In genomic region chr3:154269757-154270366, GRCm38 (mm10) we compare ENCODE assay signal across 8 mouse cellular contexts.
DNase-seq lines count a peak whose midpoint lies in the region; ATAC-seq and TF ChIP-seq lines count a peak whose summit lies in the region.

No protein-coding gene starts in this region.

- TF ChIP-seq CTCF in lung, postnatal 0 days (IDR thresholded peaks at IDR 0.05) = peak; percentile 100

- peak; percentile 88 for DNase-seq in NIH3T3 (ENCODE audit: low read depth)
- peak; percentile 53 for DNase-seq in cerebellum, adult 9-11 months
- peak; percentile 22 to 74 for DNase-seq in frontal cortex, postnatal 10 days (ENCODE audit: low spot score in 2 of 2)
- DNase-seq in layer of hippocampus, postnatal 10 days (ENCODE audit: low spot score in 2 of 2) = peak; percentile 88
- peak; percentile 82 for DNase-seq in lung, postnatal 0 days (ENCODE audit: low spot score)
- peak; percentile 80 for DNase-seq in retina, postnatal 1 day
- peak; percentile 49 for DNase-seq in urinary bladder, adult 2 months (ENCODE audit: low spot score)

- no peaks in the 10 kb centered on the region for H3K36me3 ChIP-seq in hindbrain, embryonic 13.5 days
- H3K36me3 ChIP-seq in lung, postnatal 0 days (ENCODE audit: insufficient read depth, low read length) = no peaks in the 10 kb centered on the region

- peak overlapping the region; percentile 62 for H3K9ac ChIP-seq in hindbrain, embryonic 13.5 days
- no peak overlapping the region for H3K9ac ChIP-seq in lung, postnatal 0 days (replicated peaks; ENCODE audit: low read depth)

- H3K27ac ChIP-seq in hindbrain, embryonic 13.5 days = no peak overlapping the region
- H3K27ac ChIP-seq in lung, postnatal 0 days (ENCODE audit: low read length) = no peak overlapping the region

- H3K9me3 ChIP-seq in hindbrain, embryonic 13.5 days = no peaks in the 10 kb centered on the region
- H3K9me3 ChIP-seq in lung, postnatal 0 days (ENCODE audit: low read length) = no peaks in the 10 kb centered on the region

- TF ChIP-seq EP300 in lung, postnatal 0 days (IDR thresholded peaks at IDR 0.05) = no peak

- H3K27me3 ChIP-seq in hindbrain, embryonic 13.5 days = 0 out of 2 replicates have a peak, but pooled peaks cover 9% of the 10 kb centered on the region
- peaks cover 9% of the 10 kb centered on the region; the same call in 1 of the 2 replicates for H3K27me3 ChIP-seq in lung, postnatal 0 days (replicated peaks; ENCODE audit: insufficient read depth, low read length)

- peak overlapping the region; percentile 52 for H3K4me2 ChIP-seq in hindbrain, embryonic 13.5 days
- H3K4me2 ChIP-seq in lung, postnatal 0 days (replicated peaks; ENCODE audit: low read depth, low read length) = no peak overlapping the region

- H3K4me3 ChIP-seq in hindbrain, embryonic 13.5 days = peak overlapping the region; percentile 28
- no peak overlapping the region for H3K4me3 ChIP-seq in lung, postnatal 0 days (ENCODE audit: low read depth, low read length)

- 13% methylated on average over 19 of the region's 19 CpGs for WGBS in hindbrain, embryonic 13.5 days
- WGBS in lung, postnatal 0 days = 16% methylated on average over 19 of the region's 19 CpGs

- peak; percentile 87 for ATAC-seq in hindbrain, embryonic 13.5 days (ENCODE audit: low FRiP score)
- peak; percentile 66 for ATAC-seq in lung, postnatal 0 days

- no peaks in the 10 kb centered on the region for H3K4me1 ChIP-seq in hindbrain, embryonic 13.5 days (replicated peaks)
- H3K4me1 ChIP-seq in lung, postnatal 0 days (ENCODE audit: insufficient read depth, low read depth, low read length) = no peaks in the 10 kb centered on the region
